Mouse (Mus musculus): ENCODE results near the gene C2cd5.

C2cd5 gene

DNA sequence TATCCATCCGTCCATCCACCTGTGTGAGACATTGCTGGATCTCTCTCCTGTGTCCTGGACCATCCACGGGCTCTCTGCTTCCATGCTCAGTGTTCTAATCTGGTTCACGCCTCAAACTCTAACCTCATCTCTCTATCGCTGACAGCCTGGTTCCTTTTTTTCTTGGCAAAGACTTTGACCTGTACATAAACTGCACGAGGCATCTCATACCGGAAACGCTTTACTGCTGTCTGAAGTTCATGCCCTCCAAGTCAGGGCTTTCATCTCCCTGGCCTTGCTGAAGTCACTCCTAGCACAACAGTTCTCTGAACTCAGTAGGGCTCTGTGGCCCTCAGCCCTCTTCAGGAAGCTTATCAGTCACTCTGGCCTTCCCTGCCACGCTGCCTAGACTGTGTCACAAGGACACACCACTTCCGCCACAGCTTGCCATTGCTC lies 15.1 kb upstream of the C2cd5 start:
- no peak for DNase-seq (ENCODE audit: low spot score)

DNA sequence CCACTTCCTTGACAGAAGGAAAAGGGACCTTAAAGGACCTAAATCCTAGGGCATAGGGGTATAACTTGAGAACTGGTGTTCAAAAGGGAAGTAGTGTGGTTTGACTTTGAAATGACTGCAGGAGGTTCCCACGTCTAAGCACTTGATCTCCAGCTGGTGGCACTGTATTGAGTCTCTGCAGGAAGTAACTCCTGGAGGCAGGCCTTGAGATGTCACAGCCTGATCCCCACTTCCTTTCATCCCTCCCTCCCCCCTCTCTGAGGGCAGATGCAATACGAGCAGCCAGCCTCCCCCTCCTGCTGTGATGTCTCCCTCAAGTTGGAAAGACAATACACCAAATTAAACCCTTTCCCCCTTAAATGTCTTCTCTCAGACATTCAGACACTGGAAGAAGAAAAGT lies 14.6 kb upstream of the C2cd5 start:
- peak; percentile 26 for DNase-seq (ENCODE audit: low spot score)

DNA sequence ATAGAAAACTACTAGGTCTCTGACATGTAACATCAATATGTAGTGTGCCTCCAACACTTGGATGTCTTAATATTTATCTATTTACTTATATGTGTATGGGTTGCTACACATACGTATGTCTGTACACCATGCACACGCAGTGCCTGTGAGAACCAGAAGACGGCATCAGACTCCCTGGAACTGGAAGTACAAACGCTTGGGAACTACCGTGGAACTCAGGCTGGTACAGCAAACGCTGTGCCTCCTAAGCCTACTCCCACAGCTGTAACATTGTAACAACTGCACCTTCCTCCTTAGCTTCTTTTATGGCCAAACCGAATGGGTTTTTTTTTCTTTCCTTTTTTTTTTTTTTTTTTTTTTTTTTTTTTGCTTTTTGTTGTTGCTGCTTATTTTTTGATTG lies 10.4 kb upstream of the C2cd5 start:
- DNase-seq (ENCODE audit: low spot score), result no peak

- DNase-seq (ENCODE audit: low spot score), result no peak
These were observed 9.8 kb upstream of the C2cd5 start for GRCm38 (mm10) chr6:143109622-143110218.

DNA sequence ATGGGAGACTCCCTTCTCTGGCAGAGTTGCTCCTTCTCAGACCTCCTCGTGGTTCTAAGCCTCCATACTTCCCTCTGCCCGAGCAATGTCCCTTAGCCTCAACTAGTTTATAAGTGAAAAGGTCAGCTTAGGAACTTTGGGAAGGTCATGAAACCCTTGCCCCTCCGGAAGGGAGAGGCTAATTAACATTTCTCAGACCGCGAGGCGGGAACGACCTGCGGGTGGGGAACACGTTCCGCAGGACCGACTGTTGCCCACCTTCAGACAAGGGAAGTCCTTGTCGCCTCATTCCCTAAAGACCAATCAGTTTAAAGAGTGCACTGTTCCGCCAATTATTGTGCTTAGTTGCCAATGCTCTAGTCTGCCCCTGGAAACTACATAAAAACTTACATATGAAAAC lies 8.1 kb upstream of the C2cd5 start:
- DNase-seq (ENCODE audit: low spot score), result no peak

DNA sequence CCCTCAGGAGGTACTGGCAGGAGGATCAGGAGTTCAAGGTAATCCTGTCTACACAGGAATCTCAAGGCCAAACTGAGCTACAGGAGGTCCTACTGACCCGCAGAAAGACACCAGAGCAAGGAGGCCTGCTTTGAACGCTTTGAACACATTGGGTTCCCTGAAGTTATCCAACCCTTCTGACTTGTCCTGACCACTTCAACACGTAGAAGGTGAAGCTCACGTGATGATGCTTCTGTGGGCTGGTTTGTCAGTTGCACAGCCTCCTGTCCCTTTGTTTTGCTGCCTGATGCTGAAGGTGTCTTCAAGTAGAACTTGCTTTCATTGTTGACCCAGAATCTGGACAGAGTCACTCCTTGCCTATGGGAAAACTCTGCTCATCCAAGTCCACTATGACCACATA lies 7.7 kb upstream of the C2cd5 start:
- no peak for DNase-seq (ENCODE audit: low spot score)

- DNase-seq (ENCODE audit: low spot score), result no peak
These were observed 5.8 kb upstream of the C2cd5 start for GRCm38 (mm10) chr6:143105766-143106165.

DNA sequence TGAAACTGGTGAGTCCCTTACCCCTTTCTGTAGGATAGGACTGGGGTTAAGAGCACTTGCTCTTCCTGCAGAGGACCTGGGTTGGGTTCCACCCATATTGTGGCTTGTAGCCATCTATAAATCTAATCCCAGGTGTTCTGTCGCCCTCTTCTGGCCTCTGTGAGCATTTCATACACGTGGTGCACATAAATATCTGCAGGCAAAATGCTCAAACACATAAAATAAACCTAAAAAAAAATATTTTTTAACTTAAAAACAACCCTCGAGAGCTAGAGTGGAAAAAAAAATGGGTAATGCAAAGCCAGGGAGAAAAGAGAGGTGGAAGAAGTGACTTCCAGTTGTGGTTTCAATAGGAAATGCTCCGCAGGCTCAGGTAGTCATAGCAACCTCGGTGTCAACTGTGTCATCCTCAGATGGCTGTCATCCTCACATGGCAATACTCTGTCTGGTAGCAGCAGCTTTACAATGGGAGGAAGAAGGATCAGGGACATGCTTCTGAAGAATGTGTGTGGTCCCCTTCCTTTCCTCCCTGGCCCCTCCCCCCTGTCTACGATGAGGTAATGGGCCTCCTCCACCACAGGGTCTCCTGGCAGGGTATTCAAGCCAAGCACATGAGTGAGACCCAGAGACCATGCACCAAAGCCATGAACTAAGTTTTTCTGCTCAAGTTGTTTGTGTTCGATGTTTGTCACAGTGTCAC lies 4.2 kb upstream of the C2cd5 start:
- no peak for DNase-seq (ENCODE audit: low spot score)

DNA sequence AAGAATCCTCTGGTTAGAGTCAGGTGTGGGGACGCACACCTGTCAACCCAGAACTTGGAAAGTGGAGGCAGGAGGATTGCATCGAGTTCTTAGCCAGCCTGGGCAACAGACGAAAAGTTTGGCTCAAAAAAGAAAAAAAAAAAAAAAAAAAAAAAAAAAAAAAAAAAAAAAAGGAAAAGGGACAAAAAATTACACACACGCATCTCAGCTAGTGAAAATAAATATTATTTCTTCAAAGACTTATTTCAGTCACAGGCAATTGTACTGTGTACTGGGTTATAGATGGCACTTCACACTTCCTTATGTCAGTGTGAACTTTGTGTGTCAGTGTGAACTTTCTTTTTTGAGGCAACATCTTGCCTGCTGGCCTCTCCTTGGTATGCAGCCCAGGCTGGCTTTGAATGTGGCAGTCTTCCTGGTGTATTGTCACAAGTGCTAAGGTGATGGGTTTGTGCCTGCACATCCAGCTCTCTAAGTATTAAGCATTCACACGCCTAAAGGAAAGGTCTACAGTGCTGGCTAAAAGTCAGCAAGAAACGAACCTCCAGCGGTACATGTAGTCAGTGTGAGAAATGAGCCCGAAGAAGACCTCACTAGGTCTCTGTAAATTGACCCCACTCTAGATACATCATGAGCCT lies 656 bp upstream of the C2cd5 start:
- no peak for DNase-seq (ENCODE audit: low spot score)

- DNase-seq (ENCODE audit: low spot score), result peak; percentile 42
These were observed 660 bp downstream of the C2cd5 start for GRCm38 (mm10) chr6:143099281-143099680.

- DNase-seq (ENCODE audit: low spot score), result no peak
These were observed 4.8 kb downstream of the C2cd5 start for GRCm38 (mm10) chr6:143095126-143095525.

DNA sequence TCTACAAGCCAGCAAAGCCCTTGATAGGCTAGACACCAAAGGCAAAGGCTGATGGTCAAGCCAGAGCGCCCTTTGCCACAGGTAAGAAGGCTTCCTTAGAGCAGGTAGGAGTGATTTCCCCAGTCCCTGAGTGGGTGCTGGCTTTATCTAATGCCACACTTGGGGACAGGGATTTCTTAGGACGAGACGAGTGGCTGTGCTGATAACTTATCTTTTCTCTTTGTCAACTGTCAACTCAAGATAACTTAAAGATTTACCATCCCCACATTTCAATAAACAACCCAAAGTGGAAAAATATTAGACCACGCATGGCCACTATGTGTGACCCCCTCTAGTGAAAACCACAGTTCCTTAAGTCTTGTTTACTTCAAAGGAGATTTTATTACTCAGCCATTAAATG lies 7.1 kb downstream of the C2cd5 start:
- DNase-seq (ENCODE audit: low spot score), result no peak

DNA sequence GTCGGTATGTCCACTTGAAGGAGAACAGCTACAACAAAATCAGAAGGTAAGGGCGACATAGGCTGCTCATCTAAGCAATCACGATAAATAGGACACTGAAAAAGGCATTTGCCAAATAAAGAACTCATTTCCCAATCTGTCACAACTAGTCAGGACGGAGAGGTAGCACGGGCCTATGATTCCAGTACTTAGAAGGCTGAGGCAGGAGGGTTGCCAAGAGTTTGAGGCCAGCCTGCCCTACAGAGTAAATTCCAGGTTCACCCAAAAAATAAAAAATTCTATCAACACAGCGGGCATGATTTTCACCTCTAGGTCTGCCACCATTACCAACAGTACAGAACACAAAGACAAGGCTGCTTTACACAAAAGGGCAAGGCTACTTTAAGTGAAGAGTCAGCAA lies 8.9 kb downstream of the C2cd5 start:
- no peak for DNase-seq (ENCODE audit: low spot score)

- DNase-seq (ENCODE audit: low spot score), result no peak
These were observed 12.6 kb downstream of the C2cd5 start for GRCm38 (mm10) chr6:143087332-143087731.

GRCm38 (mm10) chr6:143085898-143086297 lies 14.0 kb downstream of the C2cd5 start:
- no peak for DNase-seq (ENCODE audit: low spot score)

DNA sequence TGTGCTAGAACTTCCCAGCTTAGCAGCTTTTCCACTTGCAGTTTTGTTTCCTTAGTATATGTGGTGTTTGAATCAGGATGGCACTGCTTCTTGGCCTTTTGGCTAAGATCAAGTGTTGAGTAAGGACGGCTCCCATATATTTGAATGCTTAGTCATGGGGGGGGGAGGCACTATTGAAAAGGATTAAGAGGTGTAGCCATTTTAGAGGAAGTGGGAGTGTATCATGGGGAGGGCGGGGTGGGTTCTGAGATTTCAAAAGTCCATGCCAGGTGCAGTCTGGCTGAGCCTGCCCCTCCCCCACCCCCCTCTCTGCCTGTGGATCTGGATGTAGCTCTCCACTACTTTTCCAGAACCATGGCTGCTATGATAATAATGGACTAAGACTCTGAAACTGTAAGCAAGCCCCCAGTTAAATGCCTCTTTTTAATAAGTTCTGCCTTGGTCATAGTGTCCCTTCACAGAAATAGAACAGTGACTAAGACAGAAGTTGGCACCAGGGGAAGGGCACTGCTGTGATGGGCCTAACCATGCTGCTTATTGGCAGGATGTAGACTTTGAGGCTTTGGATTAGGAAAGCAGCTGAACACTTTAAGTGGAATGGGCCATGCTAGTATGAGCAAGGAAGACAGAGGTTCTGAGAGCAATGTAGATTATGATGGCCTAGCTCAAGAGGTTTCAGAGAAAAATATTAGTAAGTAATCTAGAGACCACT lies 15.5 kb downstream of the C2cd5 start:
- DNase-seq (ENCODE audit: low spot score), result no peak

GRCm38 (mm10) chr6:143081479-143082106 lies 18.3 kb downstream of the C2cd5 start:
- DNase-seq (ENCODE audit: low spot score), result no peak

- no peak for DNase-seq (ENCODE audit: low spot score)
These were observed 19.2 kb downstream of the C2cd5 start for GRCm38 (mm10) chr6:143080774-143081173.

DNA sequence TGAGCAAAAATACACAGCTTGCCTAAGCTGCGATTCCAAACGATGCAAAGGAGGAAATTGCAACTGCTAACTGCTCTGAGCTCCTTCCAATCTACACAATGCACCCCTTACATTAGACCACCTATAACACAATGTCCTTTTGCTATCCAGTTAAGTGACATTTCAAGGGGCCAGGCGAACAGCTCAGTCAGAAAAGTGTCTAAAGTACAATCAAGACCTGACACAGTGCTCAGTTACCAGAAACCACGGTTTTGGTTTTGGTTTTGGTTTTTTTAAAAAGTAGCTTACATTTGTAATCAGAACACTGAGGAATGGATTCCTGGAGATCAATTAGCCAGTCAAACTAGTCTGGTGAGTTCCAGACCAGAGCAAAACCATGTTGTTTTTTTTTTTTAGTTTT lies 20.8 kb downstream of the C2cd5 start:
- DNase-seq (ENCODE audit: low spot score), result no peak

GRCm38 (mm10) chr6:143076461-143076860 lies 23.5 kb downstream of the C2cd5 start:
- no peak for DNase-seq (ENCODE audit: low spot score)

DNA sequence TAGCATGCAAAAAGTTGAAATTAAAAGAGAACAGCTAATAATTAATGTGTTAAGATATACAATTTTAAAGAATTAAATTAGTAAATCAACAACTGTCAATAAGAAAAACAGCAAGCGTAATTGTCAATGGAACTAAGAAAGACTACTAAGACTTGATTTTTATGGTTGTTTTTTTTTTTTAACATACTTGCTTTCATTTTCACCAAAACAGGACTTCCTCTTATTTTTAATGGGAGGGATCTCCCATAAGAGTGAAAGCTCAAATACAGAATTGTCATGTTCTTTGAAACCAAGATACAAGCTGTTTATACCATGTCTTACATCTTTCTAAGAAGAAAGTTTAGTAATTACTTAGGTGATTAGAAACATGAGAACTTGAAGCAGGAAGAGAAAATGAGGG lies 26.0 kb downstream of the C2cd5 start:
- no peak for DNase-seq (ENCODE audit: low spot score)

DNA sequence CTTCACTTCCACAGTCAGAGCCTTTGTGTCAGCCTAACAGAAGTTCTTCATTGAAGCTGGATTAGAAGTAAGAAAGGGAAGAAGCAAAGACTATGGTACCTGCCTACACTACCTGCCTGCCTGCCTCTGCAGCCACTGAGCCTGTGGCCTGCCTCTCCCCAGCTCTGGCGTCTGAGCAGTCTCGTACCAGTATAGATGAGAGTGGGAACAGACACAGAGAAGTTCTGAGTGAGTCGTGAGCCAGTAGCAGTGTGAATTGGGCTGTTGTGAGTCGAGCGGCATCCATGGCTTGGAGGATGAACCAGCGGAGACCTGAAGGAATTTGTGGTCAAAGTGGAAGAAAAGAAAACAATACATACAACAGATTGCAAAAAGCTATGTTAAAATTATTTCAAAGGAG lies 26.5 kb downstream of the C2cd5 start:
- DNase-seq (ENCODE audit: low spot score), result no peak
